Mouse (Mus musculus) large intestine, adult 2 months (tissue): Measurements from ENCODE around the gene Mycs. TPM values are rescaled to one million over a fixed set of nuclear protein-coding genes. Genes with fewer than 3 reads are reported as not detected.

Experiments
- DNase-seq: peaks from one replicate; pipeline ENCODE4 v3.0.0-alpha.2; 2012; ENCODE audit warnings: low read depth, low spot score
- WGBS: fragments of 180-500 bp; shearing (Covaris S2); methylation state at CpG from one replicate; pipeline ENCODE4 v1.1.7; 2018; 5-methylcytosine and 5-hydroxymethylcytosine counted together
- polyA plus RNA-seq: library from polyadenylated mRNA; depleted of rRNA; stranded (reverse); fragments of >200 nt; gene quantifications from 2 replicates; pipeline ENCODE4 v1.2.3, GENCODE M21; 2012; rRNA removed

The Mycs gene
- not detected in 2 replicates for polyA plus RNA-seq

DNA sequence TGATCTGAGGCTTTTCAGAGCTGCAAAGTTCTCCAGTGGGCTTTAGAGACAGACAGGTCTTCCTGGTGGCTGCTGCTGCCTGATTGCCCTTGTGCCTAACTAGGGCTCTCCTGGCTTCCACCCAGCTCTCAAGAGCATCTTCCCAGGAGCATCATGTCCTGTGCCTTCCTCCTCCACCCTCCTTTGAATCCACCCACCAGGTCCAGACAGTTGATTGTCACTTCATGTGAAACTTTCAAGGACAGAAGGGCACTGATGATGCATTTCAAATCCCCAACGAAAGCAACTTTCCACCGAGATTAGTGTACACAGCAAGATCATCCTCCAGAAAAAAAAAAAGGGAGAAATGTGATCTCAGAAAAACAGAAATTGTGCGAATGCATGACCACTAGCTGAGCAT is at the start of gene Mycs:
Gene Mycs (minus strand): TSS at position 101 of the 400 bp plus-strand sequence.
- no peak for DNase-seq
- 72% methylated on average over 3 of the region's 3 CpGs for WGBS

DNA sequence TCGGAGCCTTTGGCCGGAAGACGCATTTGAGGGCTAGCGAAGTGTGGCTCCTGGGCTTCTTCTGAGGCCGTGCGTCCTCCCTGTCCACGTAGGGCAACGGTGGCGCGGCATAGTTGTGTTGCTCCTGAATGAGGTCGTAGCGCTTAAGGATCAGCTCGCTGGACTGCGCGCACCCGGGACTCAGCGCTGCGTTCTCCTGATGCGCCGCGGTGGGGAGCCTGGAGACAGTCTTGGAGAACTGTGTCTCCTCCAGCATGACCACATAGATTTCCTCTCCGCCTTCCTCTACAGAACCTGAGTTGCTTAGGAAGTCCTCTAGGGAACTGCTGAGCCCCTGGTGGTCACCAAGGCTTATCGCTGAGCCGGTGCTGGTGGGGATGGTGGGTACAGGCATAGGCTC is 1.0 kb downstream of the Mycs start:
- no peak for DNase-seq
- 26% methylated on average over 24 of the region's 24 CpGs for WGBS

Other genes with a start within 250 kb of the Mycs start
- not detected in 2 replicates for gene Btbd35f7, start 199.8 kb upstream of the Mycs start, polyA plus RNA-seq